Mouse (Mus musculus) CH12.LX (cell line): ENCODE results near the gene Cd200. TPM values are rescaled to one million over a fixed set of nuclear protein-coding genes. Genes with fewer than 3 reads are reported as not detected.
A peak's percentile ranks its signal among the peaks of the same experiment; 100 is the strongest.

Experiments
- DNase-seq: peaks from one replicate; pipeline ENCODE4 v3.0.0-alpha.2; 2013; ENCODE audit errors: extremely low read depth
- H3K27ac ChIP-seq: 2 replicates; pipeline ENCODE4 v1.5.1; 2012; ENCODE audit warnings: low read depth, mild to moderate bottlenecking, control low read depth, moderate library complexity; ENCODE audit not compliant: insufficient read depth
- H3K27me3 ChIP-seq: replicated peaks from 2 replicates; pipeline ENCODE3; 2012; ENCODE audit warnings: inconsistent platforms
- H3K36me3 ChIP-seq, 2 experiments: replicated peaks in 1 of 2; 2 replicates each; pipeline versions ENCODE3 to v1.6.1; 2012; ENCODE audit warnings: inconsistent platforms in 1 of 2, low read length in 1 of 2, mild to moderate bottlenecking in 1 of 2, mixed read lengths in 1 of 2, moderate library complexity in 1 of 2; ENCODE audit not compliant: control insufficient read depth in 1 of 2, insufficient read depth in 1 of 2
- H3K4me1 ChIP-seq, 2 experiments: 2 replicates each; pipeline ENCODE4 v1.6.1; 2012; ENCODE audit warnings: inconsistent platforms in 1 of 2, moderate library complexity in 1 of 2; ENCODE audit not compliant: insufficient read depth in 2 of 2, control insufficient read depth in 1 of 2
- H3K4me2 ChIP-seq: 2 replicates; pipeline ENCODE4 v1.6.1; 2012; ENCODE audit warnings: low read depth, mild to moderate bottlenecking, control low read depth; ENCODE audit not compliant: poor library complexity, insufficient read depth, severe bottlenecking
- H3K4me3 ChIP-seq, 3 experiments: fragments of 150-350 bp in 1 of 3; sonication (generic) in 1 of 3; replicated peaks in 1 of 3; 2 replicates each; pipeline versions ENCODE3 to v1.5.1; 2011 to 2012; ENCODE audit warnings: low read depth in 2 of 3, low read length in 2 of 3, mild to moderate bottlenecking in 2 of 3, moderate library complexity in 2 of 3, control low read depth in 1 of 3, improper control_type of control experiment in 1 of 3, inconsistent platforms in 1 of 3, mixed read lengths in 1 of 3; ENCODE audit not compliant: poor library complexity in 1 of 3
- H3K79me2 ChIP-seq: replicated peaks from 2 replicates; pipeline ENCODE4 v1.6.1; 2012; ENCODE audit warnings: mild to moderate bottlenecking, moderate library complexity; ENCODE audit not compliant: control insufficient read depth, poor library complexity, insufficient read depth, severe bottlenecking; ENCODE audit errors: extremely low read depth
- H3K9ac ChIP-seq: 2 replicates; pipeline ENCODE4 v1.6.1; 2012; ENCODE audit warnings: low read depth, mild to moderate bottlenecking, control low read depth, moderate library complexity; ENCODE audit not compliant: insufficient read depth
- H3K9me3 ChIP-seq: replicated peaks from 2 replicates; pipeline ENCODE3; 2012; ENCODE audit warnings: low read length, inconsistent platforms, mixed read lengths
- BHLHE40 ChIP-seq: IDR thresholded peaks from 2 replicates; pipeline ENCODE4 v1.6.1; 2011; ENCODE audit warnings: mild to moderate bottlenecking, low read depth, low read length, improper control_type of control experiment
- CHD2 ChIP-seq: IDR thresholded peaks from 2 replicates; pipeline ENCODE4 v1.6.1; 2011; ENCODE audit warnings: low read length, improper control_type of control experiment
- CTCF ChIP-seq, 2 experiments: IDR thresholded peaks in 1 of 2; conservative IDR thresholded peaks in 1 of 2; 2 replicates each; pipeline ENCODE4 v1.5.1; 2011 to 2012; ENCODE audit warnings: low read depth in 2 of 2, low read length in 2 of 2, improper control_type of control experiment in 1 of 2, inconsistent platforms in 1 of 2, mild to moderate bottlenecking in 1 of 2, moderate library complexity in 1 of 2
- ELF1 ChIP-seq: IDR thresholded peaks from 2 replicates; pipeline ENCODE4 v1.6.1; 2014; ENCODE audit warnings: low read depth, mild to moderate bottlenecking, inconsistent platforms, low read length, improper control_type of control experiment
- EP300 ChIP-seq: IDR thresholded peaks from 2 replicates; pipeline ENCODE4 v1.6.1; 2011; ENCODE audit warnings: low read length, improper control_type of control experiment
- ETS1 ChIP-seq: conservative IDR thresholded peaks from 2 replicates; pipeline ENCODE4 v1.6.1; 2012; ENCODE audit warnings: low read depth, mild to moderate bottlenecking, inconsistent platforms, low read length, improper control_type of control experiment, moderate library complexity
- GABPA ChIP-seq: IDR thresholded peaks from 2 replicates; pipeline ENCODE4 v1.6.1; 2012; ENCODE audit warnings: low read depth, low read length, improper control_type of control experiment, inconsistent platforms; ENCODE audit not compliant: insufficient replicate concordance
- HCFC1 ChIP-seq: IDR thresholded peaks from 2 replicates; pipeline ENCODE4 v1.6.1; 2012; ENCODE audit warnings: low read depth, mild to moderate bottlenecking, inconsistent platforms, low read length, improper control_type of control experiment
- IRF4 ChIP-seq: IDR thresholded peaks from 2 replicates; pipeline ENCODE4 v1.6.1; 2014; ENCODE audit warnings: low read depth, mild to moderate bottlenecking, inconsistent platforms, low read length, improper control_type of control experiment
- JUN ChIP-seq: IDR thresholded peaks from 2 replicates; pipeline ENCODE4 v1.6.1; 2011; ENCODE audit warnings: low read depth, mild to moderate bottlenecking, low read length, improper control_type of control experiment, moderate library complexity; ENCODE audit not compliant: insufficient read depth
- JUND ChIP-seq: conservative IDR thresholded peaks from 2 replicates; pipeline ENCODE4 v1.6.1; 2011; ENCODE audit warnings: low read depth, low read length, improper control_type of control experiment
- KAT2A ChIP-seq: IDR thresholded peaks from 2 replicates; pipeline ENCODE4 v1.6.1; 2012; ENCODE audit warnings: low read length, improper control_type of control experiment, inconsistent platforms; ENCODE audit not compliant: insufficient replicate concordance
- MAX ChIP-seq: IDR thresholded peaks from 2 replicates; pipeline ENCODE4 v1.6.1; 2011; ENCODE audit warnings: low read length, improper control_type of control experiment
- MAZ ChIP-seq: IDR thresholded peaks from 2 replicates; pipeline ENCODE4 v1.6.1; 2012; ENCODE audit warnings: low read depth, mild to moderate bottlenecking, inconsistent platforms, low read length, improper control_type of control experiment, moderate library complexity
- MEF2A ChIP-seq: IDR thresholded peaks from 2 replicates; pipeline ENCODE4 v1.6.1; 2014; ENCODE audit warnings: low read depth, mild to moderate bottlenecking, inconsistent platforms, low read length, improper control_type of control experiment, borderline replicate concordance
- MYC ChIP-seq: IDR thresholded peaks from 2 replicates; pipeline ENCODE4 v1.6.1; 2011; ENCODE audit warnings: low read depth, mild to moderate bottlenecking, improper control_type of control experiment, low read length
- NELFE ChIP-seq: IDR thresholded peaks from 2 replicates; pipeline ENCODE4 v1.6.1; 2011; ENCODE audit warnings: low read depth, low read length, improper control_type of control experiment
- POLR2A ChIP-seq: IDR thresholded peaks from 2 replicates; pipeline ENCODE4 v1.6.1; 2011; ENCODE audit warnings: low read depth, mild to moderate bottlenecking, improper control_type of control experiment, low read length
- POLR2AphosphoS2 ChIP-seq: IDR thresholded peaks from 2 replicates; pipeline ENCODE4 v1.6.1; 2011; ENCODE audit warnings: low read depth, low read length, improper control_type of control experiment
- RAD21 ChIP-seq: IDR thresholded peaks from 2 replicates; pipeline ENCODE4 v1.6.1; 2011; ENCODE audit warnings: low read depth, mild to moderate bottlenecking, low read length, improper control_type of control experiment, moderate library complexity
- RCOR1 ChIP-seq: conservative IDR thresholded peaks from 2 replicates; pipeline ENCODE4 v1.6.1; 2012; ENCODE audit warnings: low read depth, mild to moderate bottlenecking, inconsistent platforms, low read length, improper control_type of control experiment
- SMC3 ChIP-seq: IDR thresholded peaks from 2 replicates; pipeline ENCODE4 v1.6.1; 2011; ENCODE audit warnings: low read depth, low read length, improper control_type of control experiment
- TBP ChIP-seq: conservative IDR thresholded peaks from 2 replicates; pipeline ENCODE4 v1.6.1; 2011; ENCODE audit warnings: low read depth, low read length, improper control_type of control experiment
- UBTF ChIP-seq: IDR thresholded peaks from 2 replicates; pipeline ENCODE4 v1.6.1; 2012; ENCODE audit warnings: low read depth, mild to moderate bottlenecking, inconsistent platforms, low read length, improper control_type of control experiment, moderate library complexity
- ZKSCAN1 ChIP-seq: IDR thresholded peaks from 2 replicates; pipeline ENCODE4 v1.6.1; 2012; ENCODE audit warnings: low read depth, inconsistent platforms, low read length, improper control_type of control experiment, borderline replicate concordance
- ZMIZ1 ChIP-seq: IDR thresholded peaks from 2 replicates; pipeline ENCODE4 v1.6.1; 2012; ENCODE audit warnings: low read depth, mild to moderate bottlenecking, inconsistent platforms, low read length, improper control_type of control experiment
- ZNF384 ChIP-seq: IDR thresholded peaks from 2 replicates; pipeline ENCODE4 v1.6.1; 2012; ENCODE audit warnings: low read depth, low read length, improper control_type of control experiment, inconsistent platforms
- dilution Hi-C: fragments of 300-500 bp; cut with MboI; formaldehyde crosslinking; loops from 2 replicates; pipeline ENCODE4 v1.14.3; 2020; ENCODE audit warnings: low sequenced_read_pairs; ENCODE audit not compliant: extremely low pct_unique_long_range_greater_than_20kb, extremely low pct_ligation_motif_present
- in situ Hi-C: fragments of 300-500 bp; cut with MboI; formaldehyde crosslinking; loops from 3 replicates; pipeline ENCODE4 v1.14.3; 2019; ENCODE audit warnings: low sequenced_read_pairs, low pct_ligation_motif_present, low pct_unique_long_range_greater_than_20kb, mixed read lengths
- polyA plus RNA-seq: library from polyadenylated mRNA; unstranded; fragments of >175 nt; gene quantifications from 2 replicates; pipeline ENCODE4 v1.2.1, GENCODE M21; 2012; ENCODE audit warnings: low read depth; ENCODE audit not compliant: insufficient read length
- total RNA-seq, 2 experiments: library from RNA; depleted of rRNA; stranded (reverse); fragments of 300-350 nt in 1 of 2; fragments of >200 nt in 1 of 2; gene quantifications; 2 replicates each; pipeline ENCODE4 v1.2.3; 2012 to 2014

Gene Cd200
- total and polyA plus RNA-seq, 3 experiments: 13.7 to 77.5 (median 17.0) TPM

DNA sequence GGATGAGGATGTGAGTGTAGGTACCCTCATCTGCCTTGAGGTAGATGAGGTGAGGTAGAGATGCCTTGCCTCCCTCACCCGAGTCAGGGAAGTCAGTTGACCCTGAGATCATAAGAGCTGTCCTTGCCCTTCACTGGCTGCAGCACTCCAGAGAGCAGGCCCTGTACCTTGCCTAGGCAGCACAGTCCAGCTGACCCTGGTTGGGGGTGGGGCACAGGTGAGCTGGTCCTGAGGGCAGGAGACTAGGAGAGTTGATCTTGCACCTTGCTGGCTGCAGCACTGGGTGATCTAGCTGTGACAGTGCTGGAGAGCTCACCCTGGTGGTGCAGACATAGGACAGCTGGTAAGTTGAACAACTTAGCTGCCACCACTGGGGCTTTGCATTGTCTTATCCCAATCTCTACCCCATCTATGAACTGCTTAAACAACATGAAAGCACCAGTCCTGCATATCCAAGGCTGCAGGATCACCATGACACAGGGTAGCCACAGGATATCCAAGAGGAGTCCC lies 28.4 kb upstream of the Cd200 start:
- Histone ChIP-seq H3K9ac (no peak overlapping the region), H3K27me3 (no peaks in the 10 kb centered on the region), H3K4me1 (no peaks in the 10 kb centered on the region), H3K4me2 (no peak overlapping the region), H3K79me2 (no peaks in the 10 kb centered on the region), H3K27ac (no peak overlapping the region), H3K36me3 (no peaks in the 10 kb centered on the region), H3K4me3 (no peak overlapping the region), H3K9me3 (no peaks in the 10 kb centered on the region)
- TF ChIP-seq TBP (no peak), POLR2A (no peak), BHLHE40 (no peak), KAT2A (no peak), CHD2 (no peak), ETS1 (no peak), RAD21 (peak; percentile 33), MAZ (no peak), NELFE (no peak), MAX (no peak), ZMIZ1 (no peak), MYC (no peak), POLR2AphosphoS2 (no peak), EP300 (no peak), ZNF384 (no peak), ZKSCAN1 (no peak), SMC3 (peak; percentile 51), JUND (no peak), UBTF (no peak), GABPA (no peak), MEF2A (no peak), JUN (no peak), CTCF (conservative IDR thresholded peaks at IDR 0.05 in 1 of 2, IDR thresholded peaks at IDR 0.05 in 1 of 2; ENCODE audit: low read depth in 2 of 2, low read length in 2 of 2) (peak in 1 of 2 experiments; percentile 58; a peak in 2 of 4 replicates)
- dilution Hi-C loops (no loop called here), in situ Hi-C loops (no loop called here)
- DNase-seq: no peak

DNA sequence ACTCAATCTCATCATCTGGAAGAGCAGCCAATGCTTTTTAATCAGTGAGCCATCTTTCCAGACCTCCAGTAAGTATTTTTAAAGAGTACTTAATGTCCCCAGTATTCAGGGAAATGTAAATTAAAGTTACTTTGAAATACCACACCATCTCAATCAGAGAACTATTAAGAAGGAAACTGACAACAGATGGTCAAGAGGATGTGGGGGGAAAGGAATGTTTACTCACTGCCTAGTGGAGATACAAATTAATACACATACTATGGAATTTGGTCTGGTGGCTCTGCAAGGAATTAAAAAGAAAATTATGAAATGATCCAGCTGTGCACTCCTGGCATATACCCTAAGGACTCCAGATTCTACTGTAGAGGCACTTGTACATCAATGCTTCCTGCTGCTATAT lies 26.7 kb upstream of the Cd200 start:
- H3K4me1 ChIP-seq: no peaks in the 10 kb centered on the region
- no peaks in the 10 kb centered on the region for H3K36me3 ChIP-seq
- H3K4me2 ChIP-seq: no peak overlapping the region
- TF ChIP-seq ZMIZ1 (no peak), HCFC1 (no peak), ELF1 (no peak), IRF4 (no peak), RCOR1 (no peak), MYC (no peak)
- no peaks in the 10 kb centered on the region for H3K27me3 ChIP-seq
- H3K27ac ChIP-seq: no peak overlapping the region
- no peak overlapping the region for H3K4me3 ChIP-seq
- H3K9me3 ChIP-seq: no peaks in the 10 kb centered on the region
- dilution Hi-C loops: no loop called here
- in situ Hi-C loops: no loop called here
- DNase-seq: no peak
- H3K79me2 ChIP-seq: no peaks in the 10 kb centered on the region
- no peak overlapping the region for H3K9ac ChIP-seq
